In genomic region chr2:145887937-145888765, GRCm38 (mm10) we compare ENCODE assay signal across 8 mouse cellular contexts. TPM values are rescaled to one million over a fixed set of nuclear protein-coding genes. Genes with fewer than 3 reads are reported as not detected.
A peak's percentile ranks its signal among the peaks of the same experiment; 100 is the strongest.
DNase-seq lines count a peak whose midpoint lies in the region; ATAC-seq lines count a peak whose summit lies in the region.

No protein-coding gene starts in this region.

- no peak overlapping the region for H3K9ac ChIP-seq in midbrain, embryonic 11.5 days (ENCODE audit: low read length)
- no peak overlapping the region for H3K9ac ChIP-seq in midbrain, embryonic 16.5 days (ENCODE audit: low read depth, low read length)
- no peak overlapping the region for H3K9ac ChIP-seq in liver, embryonic 11.5 days (ENCODE audit: low read depth, low read length)

- H3K27ac ChIP-seq in midbrain, embryonic 11.5 days (ENCODE audit: low read depth, low read length) = no peak overlapping the region
- no peak overlapping the region for H3K27ac ChIP-seq in midbrain, embryonic 16.5 days (ENCODE audit: low read length)
- peak overlapping the region; percentile 22; the same call in 1 of the 2 replicates for H3K27ac ChIP-seq in liver, embryonic 11.5 days (ENCODE audit: low read depth, low read length)

- ATAC-seq in midbrain, embryonic 11.5 days (ENCODE audit: low FRiP score) = no peak
- no peak for ATAC-seq in midbrain, embryonic 16.5 days
- ATAC-seq in liver, embryonic 11.5 days (replicated peaks; ENCODE audit: low FRiP score) = peak; percentile 47

- H3K27me3 ChIP-seq in midbrain, embryonic 11.5 days (ENCODE audit: control insufficient read depth, insufficient read depth, low read length) = no peaks in the 10 kb centered on the region
- H3K27me3 ChIP-seq in midbrain, embryonic 16.5 days (ENCODE audit: control insufficient read depth, insufficient read depth, low read depth, low read length) = no peaks in the 10 kb centered on the region
- no peaks in the 10 kb centered on the region for H3K27me3 ChIP-seq in liver, embryonic 11.5 days (replicated peaks; ENCODE audit: control insufficient read depth, insufficient read depth, low read length)

- no peak overlapping the region for H3K4me2 ChIP-seq in midbrain, embryonic 11.5 days
- H3K4me2 ChIP-seq in midbrain, embryonic 16.5 days (ENCODE audit: low read length) = no peak overlapping the region
- no peak overlapping the region for H3K4me2 ChIP-seq in liver, embryonic 11.5 days

- H3K9me3 ChIP-seq in midbrain, embryonic 11.5 days (ENCODE audit: control insufficient read depth, low read length) = no peaks in the 10 kb centered on the region
- H3K9me3 ChIP-seq in midbrain, embryonic 16.5 days (replicated peaks; ENCODE audit: control insufficient read depth, low read length, poor library complexity, severe bottlenecking) = no peaks in the 10 kb centered on the region
- H3K9me3 ChIP-seq in liver, embryonic 11.5 days (ENCODE audit: control insufficient read depth, low read length) = no peaks in the 10 kb centered on the region

- no peaks in the 10 kb centered on the region for H3K36me3 ChIP-seq in midbrain, embryonic 11.5 days (ENCODE audit: control insufficient read depth, insufficient read depth, low read length)
- H3K36me3 ChIP-seq in midbrain, embryonic 16.5 days (ENCODE audit: control insufficient read depth, insufficient read depth, low read length) = peaks cover 6% of the 10 kb centered on the region; the same call in 1 of the 2 replicates
- H3K36me3 ChIP-seq in liver, embryonic 11.5 days (ENCODE audit: control insufficient read depth, insufficient read depth, low read length) = no peaks in the 10 kb centered on the region

- no peak overlapping the region for H3K4me3 ChIP-seq in midbrain, embryonic 11.5 days (ENCODE audit: low read depth, low read length)
- no peak overlapping the region for H3K4me3 ChIP-seq in midbrain, embryonic 16.5 days (ENCODE audit: low read depth, low read length)
- no peak overlapping the region for H3K4me3 ChIP-seq in liver, embryonic 11.5 days (ENCODE audit: low read depth, low read length)

- 67% methylated on average over 14 of the region's 14 CpGs for WGBS in midbrain, embryonic 11.5 days
- 68% methylated on average over 14 of the region's 14 CpGs for WGBS in midbrain, embryonic 16.5 days
- WGBS in liver, embryonic 11.5 days = 58% methylated on average over 14 of the region's 14 CpGs

- peak; percentile 86 for DNase-seq in midbrain, embryonic 11.5 days (ENCODE audit: low spot score, missing footprints)
- DNase-seq in adrenal gland, postnatal 10 days = peak; percentile 70
- DNase-seq in gastrocnemius, adult 8-10 months (ENCODE audit: low spot score in 2 of 2) = peak; percentile 67 to 70
- peak; percentile 48 for DNase-seq in kidney, adult 18-20 months
- DNase-seq in liver, embryonic 11.5 days (ENCODE audit: low spot score) = no peak
- peak; percentile 35 to 79 for DNase-seq in right cerebral cortex, postnatal 36 days (ENCODE audit: low spot score in 2 of 2)
- no peak for DNase-seq in urinary bladder, adult 2 months (ENCODE audit: low spot score)

- no peaks in the 10 kb centered on the region for H3K4me1 ChIP-seq in midbrain, embryonic 11.5 days (ENCODE audit: control insufficient read depth, insufficient read depth, low read length)
- no peaks in the 10 kb centered on the region for H3K4me1 ChIP-seq in midbrain, embryonic 16.5 days (ENCODE audit: control insufficient read depth, insufficient read depth, low read length)
- peaks cover 3% of the 10 kb centered on the region; the same call in 1 of the 2 replicates for H3K4me1 ChIP-seq in liver, embryonic 11.5 days (replicated peaks; ENCODE audit: control insufficient read depth, insufficient read depth, low read length)

RNA-seq across cellular contexts. Expression of gene Naa20, which starts 13.7 kb away (rescaled TPM):
- 147 and 151 TPM in 2 replicates for polyA plus RNA-seq in midbrain, embryonic 11.5 days (2014; fragmentation: Nextera tagmentation; extraction: Ambion mirVana)
- polyA plus RNA-seq in midbrain, embryonic 16.5 days (2015; fragmentation: Nextera tagmentation; extraction: Ambion mirVana) = 122 TPM in 2 replicates
- total RNA-seq in adrenal gland, postnatal 10 days (2021) = 10 to 100 TPM; 68.5 to 75.2 TPM
- total RNA-seq in gastrocnemius, adult 8-10 months (2022) = 10 to 100 TPM; 48.5 to 56.4 (median 53.6) TPM
- polyA plus RNA-seq in liver, embryonic 11.5 days (2014; fragmentation: Nextera tagmentation; extraction: Ambion mirVana) = 147 and 156 TPM in 2 replicates
- 61.3 and 78.9 TPM in 2 replicates for polyA plus RNA-seq in urinary bladder, adult 2 months (2012; rRNA removed)

RNA-seq across cellular contexts. Expression of gene Cfap61, which starts 46.4 kb away (rescaled TPM):
- polyA plus RNA-seq in midbrain, embryonic 11.5 days (2014; fragmentation: Nextera tagmentation; extraction: Ambion mirVana) = 0.87 and 1.2 TPM in 2 replicates
- polyA plus RNA-seq in midbrain, embryonic 16.5 days (2015; fragmentation: Nextera tagmentation; extraction: Ambion mirVana) = 2.9 and 4.7 TPM in 2 replicates
- 10 to 100 TPM; 12.1 to 20.4 TPM for total RNA-seq in adrenal gland, postnatal 10 days (2021)
- total RNA-seq in gastrocnemius, adult 8-10 months (2022) = not detected
- polyA plus RNA-seq in liver, embryonic 11.5 days (2014; fragmentation: Nextera tagmentation; extraction: Ambion mirVana) = 0.10 TPM in 1 of 2 replicates, not detected in the other
- 0.09 TPM in 1 of 2 replicates, not detected in the other for polyA plus RNA-seq in urinary bladder, adult 2 months (2012; rRNA removed)

RNA-seq across cellular contexts. Expression of gene Crnkl1, which starts 46.7 kb away (rescaled TPM):
- polyA plus RNA-seq in midbrain, embryonic 11.5 days (2014; fragmentation: Nextera tagmentation; extraction: Ambion mirVana) = 44.2 and 46.6 TPM in 2 replicates
- polyA plus RNA-seq in midbrain, embryonic 16.5 days (2015; fragmentation: Nextera tagmentation; extraction: Ambion mirVana) = 19.1 and 24.6 TPM in 2 replicates
- total RNA-seq in adrenal gland, postnatal 10 days (2021) = 10 to 100 TPM; 19.2 to 22.0 TPM
- total RNA-seq in gastrocnemius, adult 8-10 months (2022) = 10 to 100 TPM; 13.5 to 17.8 (median 14.6) TPM
- 36.2 and 36.9 TPM in 2 replicates for polyA plus RNA-seq in liver, embryonic 11.5 days (2014; fragmentation: Nextera tagmentation; extraction: Ambion mirVana)
- polyA plus RNA-seq in urinary bladder, adult 2 months (2012; rRNA removed) = 12.9 and 13.5 TPM in 2 replicates

Comparison
In these comparisons a context has a peak if more than half of its experiments do, and no peak if none do; other contexts are left out.
1. DNase-seq: peak in midbrain, embryonic 11.5 days (single experiment), adrenal gland, postnatal 10 days (single experiment), gastrocnemius, adult 8-10 months (2 of 2), kidney, adult 18-20 months (single experiment) and right cerebral cortex, postnatal 36 days (2 of 2); none in liver, embryonic 11.5 days (single experiment) and urinary bladder, adult 2 months (single experiment).